Comparison of ENCODE assay signal across 16 mouse cellular contexts in the genomic region with DNA sequence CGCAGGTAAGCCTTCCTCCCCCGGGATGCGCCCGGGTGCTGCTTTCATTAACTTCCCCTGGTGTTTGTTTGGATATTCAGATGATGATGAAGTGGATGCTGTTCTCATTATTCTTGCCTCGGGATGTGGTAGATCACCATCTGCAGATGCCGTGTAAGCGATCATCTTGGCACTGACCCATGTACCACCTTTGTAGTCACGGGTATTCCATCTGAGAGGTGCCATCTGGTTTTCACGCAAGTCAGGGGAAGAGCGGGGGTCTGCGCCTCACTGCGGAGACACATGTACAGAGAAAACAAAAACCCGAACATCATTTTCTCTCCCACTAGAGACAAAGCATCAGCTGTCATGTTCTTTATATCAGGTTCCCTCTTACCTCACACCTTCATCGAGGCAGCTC.
DNase-seq lines count a peak whose midpoint lies in the region; ATAC-seq and TF ChIP-seq lines count a peak whose summit lies in the region.
"Had no signal": no experiment of that assay in that cellular context is flagged by ENCODE, and none has a peak within 500 bp of the region (broad histone marks: within the 10 kb centered on the region; RNA-seq: fewer than 3 reads in every experiment).

No protein-coding gene starts in this region.

- no peaks in the 10 kb centered on the region for H3K27me3 ChIP-seq in hindbrain, embryonic 12.5 days
- H3K27me3 ChIP-seq in hindbrain, embryonic 11.5 days (ENCODE audit: control insufficient read depth, insufficient read depth, low read length): no peaks in the 10 kb centered on the region
- no peaks in the 10 kb centered on the region for H3K27me3 ChIP-seq in neural tube, embryonic 13.5 days
- H3K27me3 ChIP-seq in forebrain, postnatal 0 days (ENCODE audit: insufficient read depth, low read length): no peaks in the 10 kb centered on the region
- no peaks in the 10 kb centered on the region for H3K27me3 ChIP-seq in stomach, postnatal 0 days (ENCODE audit: control insufficient read depth, insufficient read depth, low read length)

- no peaks in the 10 kb centered on the region for H3K9me3 ChIP-seq in hindbrain, embryonic 12.5 days (replicated peaks)
- no peaks in the 10 kb centered on the region for H3K9me3 ChIP-seq in hindbrain, embryonic 11.5 days (ENCODE audit: control insufficient read depth, low read length)
- H3K9me3 ChIP-seq in neural tube, embryonic 13.5 days: no peaks in the 10 kb centered on the region
- no peaks in the 10 kb centered on the region for H3K9me3 ChIP-seq in forebrain, postnatal 0 days (ENCODE audit: low read length)
- no peaks in the 10 kb centered on the region for H3K9me3 ChIP-seq in stomach, postnatal 0 days (ENCODE audit: control insufficient read depth, low read length)

- ATAC-seq in hindbrain, embryonic 12.5 days (ENCODE audit: low FRiP score): peak; percentile 78
- no peak; the same call in 1 of the 2 replicates for ATAC-seq in hindbrain, embryonic 11.5 days (ENCODE audit: low FRiP score)
- no peak; the same call in 1 of the 2 replicates for ATAC-seq in neural tube, embryonic 13.5 days (ENCODE audit: low read depth)
- ATAC-seq in forebrain, postnatal 0 days: no peak
- ATAC-seq in stomach, postnatal 0 days (ENCODE audit: low FRiP score, low TSS enrichment): no peak
- ATAC-seq in megakaryocyte, adult 5-6 weeks (ENCODE audit: poor library complexity, severe bottlenecking): no peak
- ATAC-seq: intestine, embryonic 16.5 days; liver, postnatal 0 days had no signal

- H3K4me3 ChIP-seq in hindbrain, embryonic 12.5 days: no peak overlapping the region
- H3K4me3 ChIP-seq in hindbrain, embryonic 11.5 days (ENCODE audit: low read depth, low read length): no peak overlapping the region
- no peak overlapping the region for H3K4me3 ChIP-seq in neural tube, embryonic 13.5 days
- no peak overlapping the region for H3K4me3 ChIP-seq in forebrain, postnatal 0 days (ENCODE audit: low read depth, low read length)
- H3K4me3 ChIP-seq in stomach, postnatal 0 days (ENCODE audit: low read depth, low read length): no peak overlapping the region
- H3K4me3 ChIP-seq: erythroblast, embryonic 14.5 days; gastrocnemius, adult 2 months; left cerebral cortex, adult 2 months had no signal

- H3K9ac ChIP-seq in hindbrain, embryonic 12.5 days: no peak overlapping the region
- H3K9ac ChIP-seq in hindbrain, embryonic 11.5 days (ENCODE audit: low read depth, low read length): no peak overlapping the region
- H3K9ac ChIP-seq in neural tube, embryonic 13.5 days: no peak overlapping the region
- H3K9ac ChIP-seq in forebrain, postnatal 0 days: no peak overlapping the region
- no peak overlapping the region for H3K9ac ChIP-seq in stomach, postnatal 0 days (ENCODE audit: low read length)
- H3K9ac ChIP-seq: liver, postnatal 0 days had no signal

- H3K36me3 ChIP-seq in hindbrain, embryonic 12.5 days: no peaks in the 10 kb centered on the region
- H3K36me3 ChIP-seq in hindbrain, embryonic 11.5 days (ENCODE audit: control insufficient read depth, insufficient read depth, low read length): no peaks in the 10 kb centered on the region
- H3K36me3 ChIP-seq in neural tube, embryonic 13.5 days: no peaks in the 10 kb centered on the region
- no peaks in the 10 kb centered on the region for H3K36me3 ChIP-seq in forebrain, postnatal 0 days (ENCODE audit: insufficient read depth)
- H3K36me3 ChIP-seq in stomach, postnatal 0 days (ENCODE audit: control insufficient read depth, insufficient read depth, low read length): no peaks in the 10 kb centered on the region

- TF ChIP-seq CTCF in forebrain, postnatal 0 days (IDR thresholded peaks at IDR 0.05; ENCODE audit: low read depth): no peak
- TF ChIP-seq CTCF in stomach, postnatal 0 days (IDR thresholded peaks at IDR 0.05; ENCODE audit: low read depth): no peak

- no peak for DNase-seq in hindbrain, embryonic 11.5 days (ENCODE audit: low spot score)
- no peak for DNase-seq in neural tube, embryonic 10.5 days (ENCODE audit: extremely low spot score, low spot score)
- DNase-seq in forebrain, postnatal 0 days: no peak
- DNase-seq in stomach, postnatal 0 days (ENCODE audit: low spot score): no peak
- no peak for DNase-seq in lung, adult 18-20 months
- DNase-seq: B cell, adult 2 months; gastrocnemius, adult 2 months; heart, postnatal 14 days; liver, postnatal 0 days; thymus, adult 2 months had no signal

- no peak overlapping the region for H3K27ac ChIP-seq in hindbrain, embryonic 12.5 days
- H3K27ac ChIP-seq in hindbrain, embryonic 11.5 days (ENCODE audit: low read depth, low read length): no peak overlapping the region
- H3K27ac ChIP-seq in neural tube, embryonic 13.5 days (replicated peaks): no peak overlapping the region
- no peak overlapping the region for H3K27ac ChIP-seq in forebrain, postnatal 0 days (ENCODE audit: low read depth, low read length)
- no peak overlapping the region for H3K27ac ChIP-seq in stomach, postnatal 0 days (replicated peaks)
- H3K27ac ChIP-seq: gastrocnemius, adult 2 months; left cerebral cortex, adult 2 months had no signal

- WGBS in hindbrain, embryonic 12.5 days: 57% methylated on average over 14 of the region's 14 CpGs
- WGBS in hindbrain, embryonic 11.5 days: 62% methylated on average over 14 of the region's 14 CpGs
- WGBS in neural tube, embryonic 13.5 days: 54% methylated on average over 14 of the region's 14 CpGs
- WGBS in forebrain, postnatal 0 days: 45% methylated on average over 14 of the region's 14 CpGs
- WGBS in stomach, postnatal 0 days: 56% methylated on average over 14 of the region's 14 CpGs

- H3K4me2 ChIP-seq in hindbrain, embryonic 12.5 days (replicated peaks): no peak overlapping the region
- no peak overlapping the region for H3K4me2 ChIP-seq in hindbrain, embryonic 11.5 days (replicated peaks; ENCODE audit: low read depth, low read length)
- H3K4me2 ChIP-seq in neural tube, embryonic 13.5 days: peak overlapping the region; percentile 15; the same call in 1 of the 2 replicates
- H3K4me2 ChIP-seq in forebrain, postnatal 0 days (ENCODE audit: low read depth): peak overlapping the region; percentile 33; the same call in 1 of the 2 replicates
- 0 out of 2 replicates have a peak overlapping the region, but pooled peaks have one; percentile 8 for H3K4me2 ChIP-seq in stomach, postnatal 0 days (replicated peaks; ENCODE audit: low read depth)

- peaks cover 8% of the 10 kb centered on the region; the same call in 1 of the 2 replicates for H3K4me1 ChIP-seq in hindbrain, embryonic 12.5 days
- H3K4me1 ChIP-seq in hindbrain, embryonic 11.5 days (replicated peaks; ENCODE audit: control insufficient read depth, insufficient read depth, low read length): no peaks in the 10 kb centered on the region; the same call in 1 of the 2 replicates
- 0 out of 2 replicates have a peak, but pooled peaks cover 9% of the 10 kb centered on the region for H3K4me1 ChIP-seq in neural tube, embryonic 13.5 days (replicated peaks)
- H3K4me1 ChIP-seq in forebrain, postnatal 0 days (ENCODE audit: insufficient read depth): no peaks in the 10 kb centered on the region
- no peaks in the 10 kb centered on the region for H3K4me1 ChIP-seq in stomach, postnatal 0 days (replicated peaks; ENCODE audit: control insufficient read depth, insufficient read depth)

- TF ChIP-seq EP300 in stomach, postnatal 0 days (optimal IDR thresholded peaks at IDR 0.05): no peak

Comparison
In these comparisons a context has a peak if more than half of its experiments do, and no peak if none do; other contexts are left out.
1. H3K4me2 ChIP-seq: peak in neural tube, embryonic 13.5 days (single experiment), forebrain, postnatal 0 days (single experiment) and stomach, postnatal 0 days (single experiment); none in hindbrain, embryonic 12.5 days (single experiment) and hindbrain, embryonic 11.5 days (single experiment).